Mouse (Mus musculus) liver, embryonic 12.5 days (tissue): ENCODE results near the gene Zzz3. TPM values are rescaled to one million over a fixed set of nuclear protein-coding genes. Genes with fewer than 3 reads are reported as not detected.

Experiments
- ATAC-seq: fragments of 200-750 bp; cut with Nextera tagmentation; 2 replicates; pipeline ENCODE4 v1.8.0; 2017; ENCODE audit warnings: moderate number of reproducible peaks, mild to moderate bottlenecking, moderate library complexity
- H3K27ac ChIP-seq: fragments of 300-500 bp; sonication (generic); 2 replicates; pipeline ENCODE4 v1.5.1; 2016; ENCODE audit warnings: mild to moderate bottlenecking
- H3K27me3 ChIP-seq: fragments of 300-500 bp; sonication (generic); replicated peaks from 2 replicates; pipeline ENCODE4 v1.6.1; 2016; ENCODE audit warnings: mild to moderate bottlenecking, moderate library complexity
- H3K36me3 ChIP-seq: fragments of 300-500 bp; sonication (generic); 2 replicates; pipeline ENCODE4 v1.6.1; 2016; ENCODE audit warnings: mild to moderate bottlenecking, moderate library complexity
- H3K4me1 ChIP-seq: fragments of 300-500 bp; sonication (generic); 2 replicates; pipeline ENCODE4 v1.6.1; 2016
- H3K4me2 ChIP-seq: fragments of 300-500 bp; sonication (generic); 2 replicates; pipeline ENCODE4 v1.6.1; 2016; ENCODE audit warnings: mild to moderate bottlenecking, moderate library complexity
- H3K4me3 ChIP-seq: fragments of 300-500 bp; sonication (generic); 2 replicates; pipeline ENCODE4 v1.5.1; 2016; ENCODE audit warnings: mild to moderate bottlenecking, moderate library complexity
- H3K9ac ChIP-seq: fragments of 300-500 bp; sonication (generic); 2 replicates; pipeline ENCODE4 v1.6.1; 2016; ENCODE audit warnings: mild to moderate bottlenecking, moderate library complexity
- H3K9me3 ChIP-seq: fragments of 300-500 bp; sonication (generic); replicated peaks from 2 replicates; pipeline ENCODE4 v1.6.1; 2016; ENCODE audit warnings: mild to moderate bottlenecking, moderate library complexity
- WGBS: fragments of 180-500 bp; shearing (Covaris S2); methylation state at CpG from one replicate; pipeline ENCODE4 v1.1.7; 2016; ENCODE audit not compliant: insufficient replicate concordance; 5-methylcytosine and 5-hydroxymethylcytosine counted together
- polyA plus RNA-seq: library from polyadenylated mRNA; unstranded; fragments of >200 nt; fragmentation: Nextera tagmentation; extraction: Ambion mirVana; gene quantifications from 2 replicates; pipeline ENCODE4 v1.2.1, GENCODE M21; 2016

Gene Zzz3
- polyA plus RNA-seq, 1 experiment from 2014 or later: 25.7 TPM

- Histone ChIP-seq H3K27ac (no peak overlapping the region), H3K4me1 (no peaks in the 10 kb centered on the region), H3K9me3 (no peaks in the 10 kb centered on the region), H3K4me3 (no peak overlapping the region), H3K27me3 (no peaks in the 10 kb centered on the region), H3K9ac (no peak overlapping the region), H3K36me3 (no peaks in the 10 kb centered on the region), H3K4me2 (no peak overlapping the region)
- 70% methylated on average over 18 of the region's 18 CpGs for WGBS
- no peak for ATAC-seq
Observed at GRCm38 (mm10) chr3:152469423-152470200, 74.3 kb downstream of the Zzz3 start.

GRCm38 (mm10) chr3:152470347-152470746 is 75.1 kb downstream of the Zzz3 start:
- Histone ChIP-seq H3K27me3 (no peaks in the 10 kb centered on the region), H3K9me3 (no peaks in the 10 kb centered on the region), H3K9ac (no peak overlapping the region), H3K4me2 (no peak overlapping the region), H3K4me3 (no peak overlapping the region), H3K27ac (no peak overlapping the region), H3K36me3 (no peaks in the 10 kb centered on the region), H3K4me1 (0 out of 2 replicates have a peak, but pooled peaks cover 3% of the 10 kb centered on the region)
- WGBS: 74% methylated on average over 10 of the region's 10 CpGs
- no peak for ATAC-seq

- no peaks in the 10 kb centered on the region for H3K27me3 ChIP-seq
- no peak overlapping the region for H3K4me2 ChIP-seq
- 80% methylated on average over 16 of the region's 16 CpGs for WGBS
- H3K9ac ChIP-seq: no peak overlapping the region
- H3K27ac ChIP-seq: no peak overlapping the region
- H3K9me3 ChIP-seq: no peaks in the 10 kb centered on the region
- peaks cover 11% of the 10 kb centered on the region for H3K4me1 ChIP-seq
- H3K4me3 ChIP-seq: no peak overlapping the region
- no peak for ATAC-seq
- H3K36me3 ChIP-seq: no peaks in the 10 kb centered on the region
Observed at GRCm38 (mm10) chr3:152472676-152473075, 77.4 kb downstream of the Zzz3 start.

- ATAC-seq: no peak
- Histone ChIP-seq H3K4me2 (no peak overlapping the region), H3K27ac (no peak overlapping the region), H3K36me3 (no peaks in the 10 kb centered on the region), H3K9me3 (no peaks in the 10 kb centered on the region), H3K9ac (no peak overlapping the region), H3K4me1 (peaks cover 27% of the 10 kb centered on the region), H3K27me3 (no peaks in the 10 kb centered on the region), H3K4me3 (no peak overlapping the region)
- 58% methylated on average over 15 of the region's 15 CpGs for WGBS
Observed at GRCm38 (mm10) chr3:152474582-152475277, 79.5 kb downstream of the Zzz3 start.

- H3K4me1 ChIP-seq: peaks cover 27% of the 10 kb centered on the region
- ATAC-seq: no peak
- 64% methylated on average over 1 of the region's 1 CpGs for WGBS
Observed at GRCm38 (mm10) chr3:152475278-152475669, 80.0 kb downstream of the Zzz3 start.

GRCm38 (mm10) chr3:152475894-152476293 is 80.6 kb downstream of the Zzz3 start:
- Histone ChIP-seq H3K4me3 (no peak overlapping the region), H3K36me3 (no peaks in the 10 kb centered on the region), H3K9me3 (no peaks in the 10 kb centered on the region), H3K4me2 (no peak overlapping the region), H3K27me3 (no peaks in the 10 kb centered on the region), H3K9ac (no peak overlapping the region), H3K27ac (no peak overlapping the region), H3K4me1 (peaks cover 27% of the 10 kb centered on the region)
- WGBS: 79% methylated on average over 3 of the region's 3 CpGs
- no peak for ATAC-seq

More at GRCm38 (mm10) chr3:152475278-152475669, 80.0 kb downstream of the Zzz3 start:
- Histone ChIP-seq H3K36me3 (no peaks in the 10 kb centered on the region), H3K4me2 (no peak overlapping the region), H3K9me3 (no peaks in the 10 kb centered on the region), H3K4me3 (no peak overlapping the region), H3K27me3 (no peaks in the 10 kb centered on the region), H3K9ac (no peak overlapping the region), H3K27ac (no peak overlapping the region)

GRCm38 (mm10) chr3:152477796-152478527 is 82.7 kb downstream of the Zzz3 start:
- peak; percentile 78 for ATAC-seq
- Histone ChIP-seq H3K4me1 (peaks cover 27% of the 10 kb centered on the region), H3K27ac (peak overlapping the region; percentile 76), H3K4me3 (peak overlapping the region; percentile 63), H3K9ac (peak overlapping the region; percentile 76), H3K4me2 (peak overlapping the region; percentile 93), H3K36me3 (no peaks in the 10 kb centered on the region), H3K9me3 (no peaks in the 10 kb centered on the region), H3K27me3 (no peaks in the 10 kb centered on the region; the same call in 1 of the 2 replicates)
- WGBS: 2% methylated on average over 23 of the region's 23 CpGs

GRCm38 (mm10) chr3:152478599-152479435 is 83.5 kb downstream of the Zzz3 start:
- peaks cover 27% of the 10 kb centered on the region for H3K4me1 ChIP-seq
- peak overlapping the region; percentile 93 for H3K4me2 ChIP-seq
- H3K27me3 ChIP-seq: no peaks in the 10 kb centered on the region; the same call in 1 of the 2 replicates
- no peaks in the 10 kb centered on the region for H3K9me3 ChIP-seq
- WGBS: 6% methylated on average over 15 of the region's 16 CpGs
- H3K36me3 ChIP-seq: no peaks in the 10 kb centered on the region
- peak overlapping the region; percentile 76 for H3K9ac ChIP-seq
- H3K4me3 ChIP-seq: peak overlapping the region; percentile 63
- peak; percentile 81 for ATAC-seq
- H3K27ac ChIP-seq: peak overlapping the region; percentile 76

- Histone ChIP-seq H3K9me3 (no peaks in the 10 kb centered on the region), H3K27ac (no peak overlapping the region), H3K4me3 (no peak overlapping the region), H3K36me3 (no peaks in the 10 kb centered on the region), H3K4me2 (no peak overlapping the region), H3K27me3 (no peaks in the 10 kb centered on the region; the same call in 1 of the 2 replicates), H3K4me1 (peaks cover 24% of the 10 kb centered on the region), H3K9ac (no peak overlapping the region)
- 83% methylated on average over 6 of the region's 6 CpGs for WGBS
- ATAC-seq: no peak
Observed at GRCm38 (mm10) chr3:152480336-152480735, 85.1 kb downstream of the Zzz3 start.

GRCm38 (mm10) chr3:152482182-152482581 is 86.9 kb downstream of the Zzz3 start:
- H3K9ac ChIP-seq: no peak overlapping the region
- no peaks in the 10 kb centered on the region for H3K36me3 ChIP-seq
- H3K4me1 ChIP-seq: peaks cover 21% of the 10 kb centered on the region
- no peak for ATAC-seq
- no peak overlapping the region for H3K4me2 ChIP-seq
- WGBS: 68% methylated on average over 8 of the region's 8 CpGs
- no peak overlapping the region for H3K4me3 ChIP-seq
- peaks cover 10% of the 10 kb centered on the region for H3K9me3 ChIP-seq
- H3K27me3 ChIP-seq: no peaks in the 10 kb centered on the region; the same call in 1 of the 2 replicates
- H3K27ac ChIP-seq: no peak overlapping the region

- H3K4me1 ChIP-seq: peaks cover 5% of the 10 kb centered on the region
- H3K4me3 ChIP-seq: no peak overlapping the region
- H3K27ac ChIP-seq: no peak overlapping the region
- H3K9ac ChIP-seq: no peak overlapping the region
- 50% methylated on average over 7 of the region's 7 CpGs for WGBS
- no peak overlapping the region for H3K4me2 ChIP-seq
- no peak for ATAC-seq
- H3K36me3 ChIP-seq: no peaks in the 10 kb centered on the region
- peaks cover 10% of the 10 kb centered on the region for H3K9me3 ChIP-seq
- H3K27me3 ChIP-seq: no peaks in the 10 kb centered on the region; the same call in 1 of the 2 replicates
Observed at GRCm38 (mm10) chr3:152483800-152484199, 88.5 kb downstream of the Zzz3 start.
